Mouse (Mus musculus) small intestine, adult 2 months (tissue): ENCODE results near the gene Cdsn. TPM values are rescaled to one million over a fixed set of nuclear protein-coding genes. Genes with fewer than 3 reads are reported as not detected.

Source experiments
- H3K27ac ChIP-seq: fragments of 200-500 bp; 2 replicates; pipeline ENCODE4 v1.5.1; 2012; ENCODE audit warnings: low read depth, low read length, control low read depth, inconsistent platforms; ENCODE audit not compliant: insufficient read depth
- H3K27me3 ChIP-seq: fragments of 200-500 bp; 2 replicates; pipeline ENCODE4 v1.6.1; 2012; ENCODE audit warnings: mild to moderate bottlenecking, moderate library complexity, low read length, inconsistent platforms; ENCODE audit not compliant: control insufficient read depth, insufficient read depth
- H3K36me3 ChIP-seq: fragments of 200-500 bp; 2 replicates; pipeline ENCODE4 v1.6.1; 2012; ENCODE audit warnings: mild to moderate bottlenecking, low read length, control low read depth, inconsistent platforms; ENCODE audit not compliant: control insufficient read depth, insufficient read depth
- H3K4me1 ChIP-seq: fragments of 200-500 bp; 2 replicates; pipeline ENCODE4 v1.6.1; 2012; ENCODE audit warnings: low read length, inconsistent platforms, mixed read lengths; ENCODE audit not compliant: control insufficient read depth, insufficient read depth, insufficient read length
- H3K4me3 ChIP-seq: fragments of 200-500 bp; 2 replicates; pipeline ENCODE4 v1.5.1; 2012; ENCODE audit warnings: low read depth, mild to moderate bottlenecking, control low read depth, inconsistent platforms, low read length, moderate library complexity
- CTCF ChIP-seq: fragments of 200-500 bp; IDR thresholded peaks from 2 replicates; pipeline ENCODE4 v1.5.1; 2012; ENCODE audit warnings: low read depth, mild to moderate bottlenecking, control low read depth, inconsistent platforms, low read length, moderate library complexity, mixed read lengths; ENCODE audit not compliant: insufficient replicate concordance, insufficient read length; ENCODE audit errors: extremely low read depth
- POLR2A ChIP-seq: fragments of 200-500 bp; IDR thresholded peaks from 2 replicates; pipeline ENCODE4 v1.6.1; 2012; ENCODE audit warnings: low read depth, mild to moderate bottlenecking, control low read depth, inconsistent platforms, low read length, moderate library complexity
- WGBS: fragments of 180-500 bp; shearing (Covaris S2); methylation state at CpG from one replicate; pipeline ENCODE4 v1.1.7; 2018; 5-methylcytosine and 5-hydroxymethylcytosine counted together
- polyA plus RNA-seq: library from polyadenylated mRNA; depleted of rRNA; stranded (reverse); fragments of >200 nt; gene quantifications from 2 replicates; pipeline ENCODE4 v1.2.3, GENCODE M21; 2012

The Cdsn gene
- polyA plus RNA-seq, 1 experiment, result 0.08 TPM

DNA sequence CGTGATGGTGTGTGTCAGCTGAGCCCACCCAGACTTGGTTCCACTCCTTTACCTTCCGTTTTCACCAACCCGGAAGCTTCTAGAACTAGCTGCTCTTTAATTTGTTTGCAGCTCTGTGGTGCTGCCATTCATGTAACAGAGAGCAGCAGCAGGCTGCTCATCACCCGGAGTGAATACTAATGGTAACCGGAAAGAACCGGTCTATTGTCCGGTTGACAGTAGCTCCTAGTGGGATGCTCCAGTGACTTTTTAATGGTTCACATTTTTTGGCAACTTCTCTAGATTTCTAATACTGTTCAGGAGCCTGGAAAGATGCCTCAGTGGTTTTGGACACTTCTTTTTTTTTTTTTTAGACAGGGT lies 39.3 kb downstream of the Cdsn start:
- Histone ChIP-seq H3K27ac (no peak overlapping the region), H3K4me3 (no peak overlapping the region), H3K27me3 (peaks cover 3% of the 10 kb centered on the region; the same call in 1 of the 2 replicates), H3K4me1 (0 out of 2 replicates have a peak, but pooled peaks cover 4% of the 10 kb centered on the region), H3K36me3 (no peaks in the 10 kb centered on the region)
- 76% methylated on average over 7 of the region's 7 CpGs for WGBS
- TF ChIP-seq POLR2A (no peak), CTCF (no peak)

DNA sequence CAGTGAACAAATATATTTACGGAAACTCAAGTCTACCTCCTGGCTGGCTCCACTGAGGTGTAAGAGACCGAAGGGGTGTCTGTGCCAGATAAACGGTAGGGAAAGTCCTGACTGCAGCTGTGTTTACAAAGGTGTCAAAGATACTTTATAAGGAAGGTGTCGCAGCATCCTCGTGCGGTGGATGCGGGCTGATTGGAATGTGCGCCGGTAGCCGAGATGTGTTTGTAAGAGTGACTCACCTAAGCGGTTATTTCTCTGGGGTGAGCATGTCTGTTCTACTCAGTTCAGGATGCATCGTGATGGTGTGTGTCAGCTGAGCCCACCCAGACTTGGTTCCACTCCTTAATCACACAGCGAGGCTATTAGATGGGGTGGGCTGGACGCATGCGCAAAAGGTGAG lies 39.8 kb downstream of the Cdsn start:
- Histone ChIP-seq H3K4me3 (no peak overlapping the region), H3K27me3 (peaks cover 3% of the 10 kb centered on the region; the same call in 1 of the 2 replicates), H3K36me3 (no peaks in the 10 kb centered on the region), H3K4me1 (0 out of 2 replicates have a peak, but pooled peaks cover 4% of the 10 kb centered on the region), H3K27ac (no peak overlapping the region)
- TF ChIP-seq POLR2A (no peak), CTCF (no peak)
- 74% methylated on average over 15 of the region's 15 CpGs for WGBS

DNA sequence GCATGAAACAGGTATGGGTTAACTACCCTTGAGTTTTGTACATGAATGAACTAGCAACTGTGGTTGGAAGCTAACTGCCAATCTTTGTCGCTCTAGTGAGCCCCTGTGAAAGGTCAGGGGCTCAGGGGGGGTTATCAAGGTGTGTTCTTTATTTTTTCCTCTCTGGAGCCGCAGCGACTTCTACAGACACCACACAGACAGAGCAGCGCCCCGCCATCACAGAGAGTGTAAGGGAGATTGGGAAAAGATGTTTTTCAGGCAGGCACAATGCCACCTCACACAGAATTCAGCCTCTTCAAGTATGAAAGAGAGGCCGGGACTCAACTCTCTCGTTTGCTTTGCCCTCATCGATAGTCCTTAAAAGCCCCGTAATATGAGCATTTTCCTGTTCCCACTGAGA lies 40.2 kb downstream of the Cdsn start:
- H3K36me3 ChIP-seq, result no peaks in the 10 kb centered on the region
- 0 out of 2 replicates have a peak, but pooled peaks cover 4% of the 10 kb centered on the region for H3K4me1 ChIP-seq
- WGBS, result 81% methylated on average over 9 of the region's 9 CpGs
- no peak overlapping the region for H3K27ac ChIP-seq
- TF ChIP-seq CTCF (no peak), POLR2A (no peak)
- peaks cover 3% of the 10 kb centered on the region; the same call in 1 of the 2 replicates for H3K27me3 ChIP-seq
- no peak overlapping the region for H3K4me3 ChIP-seq

DNA sequence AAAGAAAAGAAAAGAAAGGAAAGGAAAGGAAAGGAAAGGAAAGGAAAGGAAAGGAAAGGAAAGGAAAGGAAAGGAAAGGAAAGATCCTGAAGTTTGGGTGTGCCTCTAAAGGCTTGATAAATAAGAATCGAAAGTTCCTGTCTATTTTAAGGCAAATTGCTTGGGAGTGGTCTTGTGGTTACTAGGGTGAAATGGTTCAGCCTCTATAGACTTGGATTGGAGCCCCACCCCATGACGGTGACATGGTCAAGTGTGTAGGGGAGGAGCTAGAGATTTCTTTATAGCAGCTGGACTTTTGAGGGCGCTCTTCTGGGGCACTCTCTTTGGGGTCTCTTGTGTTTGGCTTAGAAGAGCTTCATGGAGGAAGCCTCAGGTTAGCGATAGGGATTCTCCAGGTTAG lies 41.9 kb downstream of the Cdsn start:
- no peaks in the 10 kb centered on the region for H3K36me3 ChIP-seq
- 20% methylated on average over 4 of the region's 4 CpGs for WGBS
- 0 out of 2 replicates have a peak, but pooled peaks cover 4% of the 10 kb centered on the region for H3K4me1 ChIP-seq
- H3K4me3 ChIP-seq, result no peak overlapping the region
- H3K27ac ChIP-seq, result no peak overlapping the region
- TF ChIP-seq POLR2A (no peak), CTCF (no peak)
- H3K27me3 ChIP-seq, result peaks cover 3% of the 10 kb centered on the region; the same call in 1 of the 2 replicates

DNA sequence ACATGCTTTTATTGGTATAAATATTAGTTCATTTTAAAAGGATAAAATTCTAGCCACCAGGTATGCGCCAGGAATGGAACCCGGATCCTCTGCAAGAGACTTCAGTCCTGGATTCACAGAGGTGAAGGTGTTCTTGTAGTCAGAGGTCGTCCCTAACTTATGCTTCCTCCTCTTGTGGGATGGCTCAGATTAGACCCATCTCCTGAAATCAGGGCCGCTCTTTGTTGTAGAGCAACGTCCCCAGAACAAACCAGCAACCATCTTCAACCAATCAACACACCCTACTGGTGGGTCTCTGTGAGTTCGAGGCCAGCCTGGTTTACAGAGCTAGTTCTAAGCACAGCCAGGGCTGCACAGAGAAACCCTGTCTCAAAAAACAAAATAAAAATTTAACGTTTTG lies 42.5 kb downstream of the Cdsn start:
- Histone ChIP-seq H3K4me1 (0 out of 2 replicates have a peak, but pooled peaks cover 4% of the 10 kb centered on the region), H3K27me3 (peaks cover 3% of the 10 kb centered on the region; the same call in 1 of the 2 replicates), H3K36me3 (no peaks in the 10 kb centered on the region), H3K27ac (no peak overlapping the region), H3K4me3 (no peak overlapping the region)
- 86% methylated on average over 7 of the region's 7 CpGs for WGBS
- no peak for TF ChIP-seq POLR2A
- no peak for TF ChIP-seq CTCF

DNA sequence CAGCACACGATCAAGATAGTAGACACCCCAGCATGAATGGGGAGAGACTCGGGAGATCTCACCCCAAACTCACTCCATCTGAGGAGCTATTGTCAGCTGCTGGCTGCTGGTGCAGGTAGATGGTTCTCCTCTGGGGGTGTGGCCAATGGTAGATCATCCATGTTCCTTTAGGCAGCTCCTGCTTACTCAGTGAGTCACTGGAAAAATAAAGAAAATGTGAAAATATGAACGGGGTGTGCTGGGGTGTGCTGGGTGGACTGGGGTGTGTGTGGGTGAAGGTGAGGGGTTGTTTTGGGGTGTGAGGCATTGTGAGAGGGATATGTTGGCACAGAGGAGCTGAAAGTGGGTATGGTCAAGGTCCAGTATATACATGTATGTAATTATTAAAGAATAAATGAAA lies 45.5 kb downstream of the Cdsn start:
- no peak overlapping the region for H3K27ac ChIP-seq

DNA sequence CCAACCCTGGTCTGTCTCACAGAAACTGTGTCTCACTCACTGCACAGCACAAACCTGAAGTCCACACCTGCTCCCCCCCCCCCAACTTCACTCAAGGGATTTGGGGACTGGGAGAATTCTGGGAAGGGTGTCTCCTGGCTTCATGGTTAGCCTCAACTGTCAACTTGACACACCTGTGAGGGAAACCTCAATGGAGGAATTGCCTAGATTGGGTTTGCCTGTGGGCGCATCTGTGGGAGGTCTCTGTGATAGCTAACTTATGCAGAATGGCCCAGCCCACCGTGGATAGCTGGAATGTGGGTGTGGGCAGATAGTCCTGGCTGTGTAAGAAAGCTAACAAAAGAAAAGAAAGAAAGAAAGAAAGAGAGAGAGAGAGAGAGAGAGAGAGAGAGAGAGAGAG lies 49.3 kb downstream of the Cdsn start, which contains the start of gene Sfta2:
Sfta2 (plus strand) TSS at position 301 of the 400 bp plus-strand sequence.
- TF ChIP-seq POLR2A, result no peak
- no peak for TF ChIP-seq CTCF
- Histone ChIP-seq H3K4me3 (no peak within 1 kb of the TSS), H3K4me1 (no peaks in the 10 kb centered on the region), H3K27ac (no peak within 1 kb of the TSS), H3K27me3 (no peaks in the 10 kb centered on the region; the same call in 1 of the 2 replicates), H3K36me3 (no peaks in the 10 kb centered on the region)
- WGBS, result 22% methylated on average over 2 of the region's 2 CpGs

More for the DNA sequence above, 45.5 kb downstream of the Cdsn start:
- TF ChIP-seq CTCF, result no peak
- TF ChIP-seq POLR2A, result no peak
- Histone ChIP-seq H3K36me3 (no peaks in the 10 kb centered on the region), H3K27me3 (peaks cover 3% of the 10 kb centered on the region; the same call in 1 of the 2 replicates), H3K4me3 (no peak overlapping the region), H3K4me1 (no peaks in the 10 kb centered on the region)
- WGBS, result 81% methylated on average over 3 of the region's 3 CpGs
